Mouse (Mus musculus): ENCODE data around the gene D17Wsu92e. TPM values are rescaled to one million over a fixed set of nuclear protein-coding genes. Genes with fewer than 3 reads are reported as not detected.

D17Wsu92e gene
- total and polyA plus RNA-seq, 3 experiments: 34.9 to 70.8 (median 44.2) TPM

- TF ChIP-seq SMC3 (IDR thresholded peaks at IDR 0.05; ENCODE audit: low read depth, low read length): no peak
- no peak for TF ChIP-seq MYC (IDR thresholded peaks at IDR 0.05; ENCODE audit: low read depth, low read length)
- no peak for TF ChIP-seq HCFC1 (IDR thresholded peaks at IDR 0.05; ENCODE audit: low read depth, low read length)
- TF ChIP-seq TBP (conservative IDR thresholded peaks at IDR 0.05; ENCODE audit: low read depth, low read length): no peak
- TF ChIP-seq ZC3H11A (IDR thresholded peaks at IDR 0.05; ENCODE audit: low read depth, low read length): no peak
- TF ChIP-seq MEF2A (IDR thresholded peaks at IDR 0.05; ENCODE audit: borderline replicate concordance, low read depth, low read length): no peak
- no peak for TF ChIP-seq ZKSCAN1 (IDR thresholded peaks at IDR 0.05; ENCODE audit: borderline replicate concordance, low read depth, low read length)
- no peak for TF ChIP-seq BHLHE40 (IDR thresholded peaks at IDR 0.05; ENCODE audit: low read depth, low read length)
- no peak for TF ChIP-seq ZNF384 (IDR thresholded peaks at IDR 0.05; ENCODE audit: low read depth, low read length)
- TF ChIP-seq NRF1 (IDR thresholded peaks at IDR 0.05; ENCODE audit: low read depth, low read length): no peak
- Histone ChIP-seq H3K27me3 (replicated peaks) (no peaks in the 10 kb centered on the region), H3K4me2 (ENCODE audit: insufficient read depth, low read depth, poor library complexity, severe bottlenecking) (no peak overlapping the region), H3K9me3 (replicated peaks; ENCODE audit: low read length) (no peaks in the 10 kb centered on the region), H3K27ac (ENCODE audit: insufficient read depth, low read depth) (no peak overlapping the region), H3K9ac (ENCODE audit: insufficient read depth, low read depth) (no peak overlapping the region), H3K4me3 (replicated peaks in 1 of 3; ENCODE audit: low read depth in 2 of 3, low read length in 2 of 3, poor library complexity in 1 of 3) (no peak overlapping the region), H3K79me2 (replicated peaks; ENCODE audit: control insufficient read depth, extremely low read depth, insufficient read depth, poor library complexity, severe bottlenecking) (peaks cover 23% of the 10 kb centered on the region), H3K4me1 (ENCODE audit: control insufficient read depth in 1 of 2, insufficient read depth in 2 of 2) (peaks cover 2 to 31% of the 10 kb centered on the region in 2 experiments; a peak in 3 of 4 replicates), H3K36me3 (replicated peaks in 1 of 2; ENCODE audit: control insufficient read depth in 1 of 2, insufficient read depth in 1 of 2, low read length in 1 of 2) (peaks cover 20 to 74% of the 10 kb centered on the region in 2 experiments)
- in situ Hi-C loops (cut with MboI; ENCODE audit: low pct_ligation_motif_present, low pct_unique_long_range_greater_than_20kb, low sequenced_read_pairs): no loop called here
- dilution Hi-C loops (cut with MboI; ENCODE audit: extremely low pct_ligation_motif_present, extremely low pct_unique_long_range_greater_than_20kb, low sequenced_read_pairs): no loop called here
- no peak for DNase-seq (ENCODE audit: extremely low read depth)
Observed at GRCm38 (mm10) chr17:27793144-27793543, 27.3 kb downstream of the D17Wsu92e start.

GRCm38 (mm10) chr17:27792516-27792915 lies 27.9 kb downstream of the D17Wsu92e start:
- Histone ChIP-seq H3K4me2 (ENCODE audit: insufficient read depth, low read depth, poor library complexity, severe bottlenecking) (no peak overlapping the region), H3K9ac (ENCODE audit: insufficient read depth, low read depth) (no peak overlapping the region), H3K27ac (ENCODE audit: insufficient read depth, low read depth) (no peak overlapping the region), H3K4me1 (ENCODE audit: control insufficient read depth in 1 of 2, insufficient read depth in 2 of 2) (peaks cover 2 to 24% of the 10 kb centered on the region in 2 experiments; a peak in 3 of 4 replicates), H3K4me3 (replicated peaks in 1 of 3; ENCODE audit: low read depth in 2 of 3, low read length in 2 of 3, poor library complexity in 1 of 3) (no peak overlapping the region), H3K9me3 (replicated peaks; ENCODE audit: low read length) (no peaks in the 10 kb centered on the region), H3K36me3 (replicated peaks in 1 of 2; ENCODE audit: control insufficient read depth in 1 of 2, insufficient read depth in 1 of 2, low read length in 1 of 2) (peaks cover 20 to 76% of the 10 kb centered on the region in 2 experiments), H3K27me3 (replicated peaks) (no peaks in the 10 kb centered on the region), H3K79me2 (replicated peaks; ENCODE audit: control insufficient read depth, extremely low read depth, insufficient read depth, poor library complexity, severe bottlenecking) (peaks cover 17% of the 10 kb centered on the region)
- DNase-seq (ENCODE audit: extremely low read depth): no peak
- TF ChIP-seq JUN (IDR thresholded peaks at IDR 0.05; ENCODE audit: insufficient read depth, low read depth, low read length) (no peak), MXI1 (IDR thresholded peaks at IDR 0.05; ENCODE audit: low read depth, low read length) (no peak), ZNF384 (IDR thresholded peaks at IDR 0.05; ENCODE audit: low read depth, low read length) (no peak), CHD2 (IDR thresholded peaks at IDR 0.05; ENCODE audit: low read length) (no peak), EP300 (IDR thresholded peaks at IDR 0.05; ENCODE audit: low read length) (no peak), ZMIZ1 (IDR thresholded peaks at IDR 0.05; ENCODE audit: low read depth, low read length) (no peak), PAX5 (IDR thresholded peaks at IDR 0.05; ENCODE audit: low read length) (no peak), MAFK (IDR thresholded peaks at IDR 0.05; ENCODE audit: insufficient replicate concordance, low read length) (no peak)
- dilution Hi-C loops (cut with MboI; ENCODE audit: extremely low pct_ligation_motif_present, extremely low pct_unique_long_range_greater_than_20kb, low sequenced_read_pairs): no loop called here
- in situ Hi-C loops (cut with MboI; ENCODE audit: low pct_ligation_motif_present, low pct_unique_long_range_greater_than_20kb, low sequenced_read_pairs): no loop called here

All from CH12.LX (cell line).